Mouse (Mus musculus): ENCODE measurements around the gene Arel1. TPM values are rescaled to one million over a fixed set of nuclear protein-coding genes. Genes with fewer than 3 reads are reported as not detected.

The Arel1 gene
- polyA plus RNA-seq, 1 experiment from 2014 or later = 18.7 TPM

DNA sequence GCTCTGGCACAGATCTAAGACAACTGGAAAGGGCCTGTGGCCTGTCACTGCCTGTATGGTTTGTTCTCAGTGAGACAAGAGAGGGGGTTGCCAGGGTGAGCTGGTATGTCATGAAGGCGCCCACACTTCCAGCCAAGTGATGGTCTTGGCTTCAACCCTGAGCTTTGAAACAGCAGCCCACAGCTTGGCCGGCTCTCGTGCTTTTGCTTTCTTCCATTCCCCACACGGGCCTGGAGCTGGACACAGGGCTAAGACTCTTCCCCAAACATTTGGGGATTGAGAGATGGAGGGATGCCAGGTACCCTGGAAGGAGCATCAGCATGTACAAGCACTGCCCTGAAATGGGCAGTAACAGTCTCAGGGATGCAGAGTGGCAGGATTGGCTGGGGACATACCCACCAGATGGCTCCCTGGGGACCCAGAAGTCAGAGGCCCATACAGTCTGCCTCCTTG lies 58.0 kb downstream of the Arel1 start:
- Histone ChIP-seq H3K4me3 (no peak overlapping the region), H3K27ac (peak overlapping the region; percentile 66; the same call in 1 of the 2 replicates), H3K9me3 (no peaks in the 10 kb centered on the region; the same call in 1 of the 2 replicates), H3K4me1 (peaks cover 32% of the 10 kb centered on the region), H3K27me3 (ENCODE audit: poor library complexity, severe bottlenecking) (no peaks in the 10 kb centered on the region), H3K36me3 (replicated peaks) (peaks cover 9% of the 10 kb centered on the region)
- WGBS = 87% methylated on average over 4 of the region's 4 CpGs
- DNase-seq (ENCODE audit: extremely low spot score, low spot score) = no peak

DNA sequence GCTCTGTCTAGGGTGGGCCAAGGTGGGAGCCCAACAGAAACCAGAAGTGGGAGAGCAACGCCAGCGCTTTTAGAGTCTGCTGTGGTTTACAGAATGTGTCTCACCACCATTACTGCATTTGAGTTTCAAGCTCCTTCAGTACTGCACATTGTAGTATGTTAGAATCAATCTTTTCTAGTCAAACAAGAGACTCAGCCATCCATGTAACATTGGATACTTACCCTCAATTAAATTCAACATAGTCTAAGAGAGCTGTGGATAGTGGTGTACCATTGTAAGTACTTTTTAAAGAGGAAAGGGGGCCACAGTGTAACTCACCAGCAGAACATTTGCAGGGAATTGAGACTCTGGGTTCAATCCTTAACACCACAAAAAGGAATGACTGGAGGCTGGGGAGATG lies 59.1 kb downstream of the Arel1 start:
- 59% methylated on average over 2 of the region's 2 CpGs for WGBS
- Histone ChIP-seq H3K27me3 (ENCODE audit: poor library complexity, severe bottlenecking) (no peaks in the 10 kb centered on the region), H3K27ac (peak overlapping the region; percentile 66), H3K36me3 (replicated peaks) (peaks cover 3% of the 10 kb centered on the region; the same call in 1 of the 2 replicates), H3K4me1 (peaks cover 42% of the 10 kb centered on the region), H3K9me3 (no peaks in the 10 kb centered on the region; the same call in 1 of the 2 replicates), H3K4me3 (no peak overlapping the region)
- no peak for DNase-seq (ENCODE audit: extremely low spot score, low spot score)

- no peak for DNase-seq (ENCODE audit: extremely low spot score, low spot score)
- H3K27me3 ChIP-seq (ENCODE audit: poor library complexity, severe bottlenecking) = no peaks in the 10 kb centered on the region
- H3K27ac ChIP-seq = no peak overlapping the region
- H3K9me3 ChIP-seq = no peaks in the 10 kb centered on the region; the same call in 1 of the 2 replicates
- peaks cover 42% of the 10 kb centered on the region for H3K4me1 ChIP-seq
- H3K36me3 ChIP-seq (replicated peaks) = no peaks in the 10 kb centered on the region
- no peak overlapping the region for H3K4me3 ChIP-seq
- 94% methylated on average over 4 of the region's 4 CpGs for WGBS
Measured at GRCm38 (mm10) chr12:84910066-84910465, 60.6 kb downstream of the Arel1 start.

DNA sequence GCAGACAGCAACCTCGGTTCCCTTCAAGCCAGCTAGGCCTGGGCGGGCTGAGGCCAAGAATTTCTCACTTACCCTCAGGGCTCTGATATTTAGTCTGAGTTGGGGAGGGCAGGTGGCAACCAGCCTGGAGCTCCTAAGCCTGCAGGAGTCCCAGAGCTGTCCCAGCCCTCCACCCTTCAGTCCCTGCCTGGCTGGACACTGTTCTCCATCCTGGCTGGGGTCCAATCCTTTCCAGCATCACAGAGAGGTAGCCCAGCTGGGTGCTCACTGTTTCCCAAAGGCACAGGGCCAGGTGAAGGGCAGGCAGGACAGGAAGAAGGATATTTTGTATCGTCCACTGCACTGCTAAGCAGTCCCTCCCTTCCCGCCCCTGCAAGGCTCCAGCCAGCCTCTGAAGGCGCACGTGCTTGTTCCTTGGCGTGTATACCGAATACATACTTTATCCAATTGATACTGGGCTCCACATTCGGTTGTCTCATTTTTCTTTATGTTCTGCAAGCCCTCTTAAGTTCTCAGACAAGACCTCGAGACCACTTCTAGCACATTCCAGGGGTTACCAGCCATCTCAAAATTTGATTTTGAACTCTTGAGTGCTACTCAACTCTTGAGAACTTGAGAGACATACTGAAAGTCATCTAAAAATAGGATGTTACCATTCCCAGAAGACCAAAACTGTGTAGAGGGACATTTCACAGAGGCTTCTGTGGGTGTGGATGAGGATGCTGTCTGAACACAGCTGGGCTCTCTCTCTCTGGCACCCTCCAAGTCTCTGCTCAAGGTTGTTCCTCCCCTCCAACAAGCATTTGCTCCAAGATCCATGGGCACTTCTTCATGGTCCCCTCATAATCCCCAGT lies 62.8 kb downstream of the Arel1 start:
- Histone ChIP-seq H3K9me3 (no peaks in the 10 kb centered on the region; the same call in 1 of the 2 replicates), H3K36me3 (replicated peaks) (no peaks in the 10 kb centered on the region), H3K27me3 (ENCODE audit: poor library complexity, severe bottlenecking) (no peaks in the 10 kb centered on the region), H3K27ac (peak overlapping the region; percentile 61; the same call in 1 of the 2 replicates), H3K4me3 (no peak overlapping the region), H3K4me1 (peaks cover 31% of the 10 kb centered on the region)
- 81% methylated on average over 10 of the region's 10 CpGs for WGBS
- no peak for DNase-seq (ENCODE audit: extremely low spot score, low spot score)

GRCm38 (mm10) chr12:84907024-84907626 lies 63.6 kb downstream of the Arel1 start:
- Histone ChIP-seq H3K4me3 (no peak overlapping the region), H3K36me3 (replicated peaks) (no peaks in the 10 kb centered on the region), H3K9me3 (no peaks in the 10 kb centered on the region; the same call in 1 of the 2 replicates), H3K27me3 (ENCODE audit: poor library complexity, severe bottlenecking) (no peaks in the 10 kb centered on the region), H3K27ac (peak overlapping the region; percentile 61; the same call in 1 of the 2 replicates), H3K4me1 (peaks cover 24% of the 10 kb centered on the region)
- WGBS = 67% methylated on average over 12 of the region's 12 CpGs
- no peak for DNase-seq (ENCODE audit: extremely low spot score, low spot score)

GRCm38 (mm10) chr12:84904399-84904798 lies 66.3 kb downstream of the Arel1 start:
- Histone ChIP-seq H3K4me1 (peaks cover 13% of the 10 kb centered on the region), H3K4me3 (no peak overlapping the region), H3K27ac (no peak overlapping the region), H3K27me3 (ENCODE audit: poor library complexity, severe bottlenecking) (no peaks in the 10 kb centered on the region), H3K36me3 (replicated peaks) (no peaks in the 10 kb centered on the region), H3K9me3 (no peaks in the 10 kb centered on the region)
- 81% methylated on average over 7 of the region's 7 CpGs for WGBS
- no peak for DNase-seq (ENCODE audit: extremely low spot score, low spot score)

DNA sequence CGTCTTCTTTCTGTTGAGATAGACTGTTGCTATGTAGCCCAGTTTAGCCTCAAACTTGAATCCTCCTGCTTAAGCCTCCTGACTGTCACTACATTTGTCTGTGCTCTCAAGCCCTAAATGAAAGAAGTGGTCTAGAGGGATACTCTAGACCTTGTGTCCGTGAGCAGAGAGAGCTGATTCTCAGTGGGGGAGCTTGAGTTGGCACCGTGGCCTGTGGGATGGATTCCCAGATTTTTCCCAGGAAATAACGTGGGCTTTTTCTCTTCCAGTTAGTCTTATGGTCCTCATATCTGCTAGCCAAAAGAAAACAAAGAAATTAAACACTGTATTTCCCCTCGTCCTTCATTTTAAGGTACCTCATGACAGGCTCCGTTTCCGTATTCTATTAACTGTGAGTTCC lies 70.4 kb downstream of the Arel1 start:
- Histone ChIP-seq H3K4me1 (no peaks in the 10 kb centered on the region), H3K27me3 (ENCODE audit: poor library complexity, severe bottlenecking) (no peaks in the 10 kb centered on the region), H3K27ac (no peak overlapping the region), H3K4me3 (no peak overlapping the region), H3K9me3 (no peaks in the 10 kb centered on the region), H3K36me3 (replicated peaks) (no peaks in the 10 kb centered on the region)
- no peak for DNase-seq (ENCODE audit: extremely low spot score, low spot score)
- WGBS = 85% methylated on average over 7 of the region's 7 CpGs

- H3K4me1 ChIP-seq = no peaks in the 10 kb centered on the region
- H3K4me3 ChIP-seq = no peak overlapping the region
- WGBS = 80% methylated on average over 5 of the region's 5 CpGs
Measured at GRCm38 (mm10) chr12:84897322-84897721, 73.4 kb downstream of the Arel1 start.

GRCm38 (mm10) chr12:84896235-84896634 lies 74.5 kb downstream of the Arel1 start:
- no peak overlapping the region for H3K27ac ChIP-seq
- no peak overlapping the region for H3K4me3 ChIP-seq
- no peaks in the 10 kb centered on the region for H3K27me3 ChIP-seq (ENCODE audit: poor library complexity, severe bottlenecking)
- DNase-seq (ENCODE audit: extremely low spot score, low spot score) = no peak
- no peaks in the 10 kb centered on the region for H3K9me3 ChIP-seq
- H3K4me1 ChIP-seq = no peaks in the 10 kb centered on the region
- H3K36me3 ChIP-seq (replicated peaks) = no peaks in the 10 kb centered on the region
- 90% methylated on average over 6 of the region's 6 CpGs for WGBS

More at GRCm38 (mm10) chr12:84897322-84897721, 73.4 kb downstream of the Arel1 start:
- H3K9me3 ChIP-seq = no peaks in the 10 kb centered on the region
- no peaks in the 10 kb centered on the region for H3K36me3 ChIP-seq (replicated peaks)
- no peak overlapping the region for H3K27ac ChIP-seq
- H3K27me3 ChIP-seq (ENCODE audit: poor library complexity, severe bottlenecking) = no peaks in the 10 kb centered on the region
- no peak for DNase-seq (ENCODE audit: extremely low spot score, low spot score)

DNA sequence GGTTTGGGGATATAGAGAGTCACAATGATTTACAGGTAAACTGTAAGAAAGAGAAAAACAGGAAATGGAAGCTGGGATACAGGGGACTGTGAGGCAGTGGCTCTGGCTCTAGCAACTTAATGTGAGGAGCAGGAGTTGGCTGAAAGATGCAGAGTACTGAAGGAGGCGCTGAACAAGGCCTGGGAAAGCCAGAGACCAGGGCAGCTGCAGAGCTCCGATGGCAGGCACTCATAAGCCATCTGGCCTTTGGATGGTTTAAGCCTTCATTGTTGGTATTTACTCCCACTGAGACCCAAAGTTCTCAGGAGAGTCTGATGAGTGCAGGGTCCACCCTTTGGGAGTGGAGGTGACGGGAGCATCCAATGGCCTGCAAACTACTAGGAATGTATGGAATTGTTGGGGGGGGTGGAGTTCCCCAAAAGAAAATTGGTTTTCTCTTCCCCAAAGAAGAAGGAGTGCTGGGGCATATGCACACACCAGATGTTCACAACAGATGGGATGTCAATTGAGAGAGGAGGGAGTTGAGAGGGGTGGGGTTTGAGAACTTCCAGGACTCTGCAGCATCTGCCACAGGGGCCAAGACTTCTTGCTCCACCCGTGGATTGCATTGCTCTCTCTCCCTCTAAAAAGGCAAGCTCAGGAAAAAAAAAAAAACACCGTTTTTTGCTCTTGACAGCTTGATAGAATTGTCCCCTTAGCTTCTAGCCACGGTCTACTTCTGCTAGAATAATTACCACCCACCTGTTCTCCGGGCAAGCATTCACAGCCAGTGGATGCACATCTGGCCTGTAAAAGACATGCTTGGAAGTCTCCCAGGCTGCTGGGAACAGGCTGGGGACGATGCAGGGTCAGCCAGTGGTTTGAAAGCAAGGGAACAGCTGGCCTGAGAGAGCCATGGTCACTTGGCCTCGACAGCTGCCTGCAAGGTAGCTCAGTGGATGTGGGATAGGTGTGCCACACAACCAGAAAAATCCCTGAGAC lies 76.8 kb downstream of the Arel1 start:
- no peak overlapping the region for H3K4me3 ChIP-seq
- no peaks in the 10 kb centered on the region for H3K36me3 ChIP-seq (replicated peaks)
- no peaks in the 10 kb centered on the region for H3K27me3 ChIP-seq (ENCODE audit: poor library complexity, severe bottlenecking)
- H3K9me3 ChIP-seq = no peaks in the 10 kb centered on the region
- 74% methylated on average over 9 of the region's 9 CpGs for WGBS
- no peak overlapping the region for H3K27ac ChIP-seq
- DNase-seq (ENCODE audit: extremely low spot score, low spot score) = no peak
- H3K4me1 ChIP-seq = no peaks in the 10 kb centered on the region

- H3K27me3 ChIP-seq (ENCODE audit: poor library complexity, severe bottlenecking) = no peaks in the 10 kb centered on the region
- WGBS = 80% methylated on average over 15 of the region's 15 CpGs
- H3K4me1 ChIP-seq = no peaks in the 10 kb centered on the region
- no peaks in the 10 kb centered on the region for H3K36me3 ChIP-seq (replicated peaks)
- H3K9me3 ChIP-seq = no peaks in the 10 kb centered on the region
- H3K27ac ChIP-seq = no peak overlapping the region
- no peak overlapping the region for H3K4me3 ChIP-seq
- no peak for DNase-seq (ENCODE audit: extremely low spot score, low spot score)
Measured at GRCm38 (mm10) chr12:84890289-84890688, 80.4 kb downstream of the Arel1 start.

Measured in forebrain, embryonic 10.5 days (tissue).